In genomic region chr13:6648669-6649233, GRCm38 (mm10) we compare ENCODE assay signal across 8 mouse cellular contexts. TPM values are rescaled to one million over a fixed set of nuclear protein-coding genes. Genes with fewer than 3 reads are reported as not detected.
DNase-seq lines count a peak whose midpoint lies in the region; ATAC-seq and TF ChIP-seq lines count a peak whose summit lies in the region.

TSS of gene Pfkp (minus strand) at chr13:6648777.

- no peaks in the 10 kb centered on the region for H3K4me1 ChIP-seq in ES-Bruce4 (ENCODE audit: control insufficient read depth, insufficient read depth, low read length)
- 0 out of 2 replicates have a peak, but pooled peaks cover 11% of the 10 kb centered on the region for H3K4me1 ChIP-seq in forebrain, embryonic 15.5 days
- no peaks in the 10 kb centered on the region for H3K4me1 ChIP-seq in lung, adult 2 months (ENCODE audit: control insufficient read depth, insufficient read depth, low read length)

- TF ChIP-seq EP300 in ES-Bruce4 (IDR thresholded peaks at IDR 0.05; ENCODE audit: insufficient read depth, low read depth, low read length): 0 out of 2 replicates have a peak, but pooled peaks have one; percentile 14

- peak; percentile 96 for ATAC-seq in forebrain, embryonic 15.5 days (replicated peaks)
- peak; percentile 82 for ATAC-seq in neutrophil, adult 5-6 weeks (ENCODE audit: extremely low read depth, insufficient number of reproducible peaks, low FRiP score, poor library complexity, severe bottlenecking)

- TF ChIP-seq POLR2A in ES-Bruce4 (IDR thresholded peaks at IDR 0.05; ENCODE audit: insufficient read depth, low read length): no peak
- TF ChIP-seq POLR2A in lung, adult 2 months (IDR thresholded peaks at IDR 0.05; ENCODE audit: borderline replicate concordance, extremely low read depth, low read depth, low read length): peak; percentile 61; the same call in 1 of the 2 replicates

- under 1% methylated on average over 34 of the region's 34 CpGs for WGBS in forebrain, embryonic 15.5 days
- 1% methylated on average over 34 of the region's 34 CpGs for WGBS in lung, adult 2 months

- peak within 1 kb of the TSS; percentile 100 for H3K4me2 ChIP-seq in forebrain, embryonic 15.5 days (replicated peaks)

- no peaks in the 10 kb centered on the region for H3K27me3 ChIP-seq in ES-Bruce4 (ENCODE audit: control insufficient read depth, insufficient read depth, low read length, poor library complexity, severe bottlenecking)
- H3K27me3 ChIP-seq in forebrain, embryonic 15.5 days: no peaks in the 10 kb centered on the region

- TF ChIP-seq CTCF in ES-Bruce4 (IDR thresholded peaks at IDR 0.05; ENCODE audit: low read depth, low read length): no peak
- no peak for TF ChIP-seq CTCF in lung, adult 2 months (IDR thresholded peaks at IDR 0.05; ENCODE audit: insufficient read depth, low read length)

- peak within 1 kb of the TSS; percentile 97 for H3K4me3 ChIP-seq in ES-Bruce4 (ENCODE audit: low read depth, low read length)
- peak within 1 kb of the TSS; percentile 69 for H3K4me3 ChIP-seq in forebrain, embryonic 15.5 days
- peak within 1 kb of the TSS; percentile 61 for H3K4me3 ChIP-seq in lung, adult 2 months (replicated peaks; ENCODE audit: extremely low read depth, low read depth, low read length)

- peak within 1 kb of the TSS; percentile 82 for H3K9ac ChIP-seq in ES-Bruce4 (ENCODE audit: low read depth, poor library complexity, severe bottlenecking)
- H3K9ac ChIP-seq in forebrain, embryonic 15.5 days (replicated peaks): peak within 1 kb of the TSS; percentile 70

- H3K36me3 ChIP-seq in ES-Bruce4 (ENCODE audit: control insufficient read depth, insufficient read depth, low read length, poor library complexity, severe bottlenecking): no peaks in the 10 kb centered on the region; the same call in none of the 2 replicates
- H3K36me3 ChIP-seq in forebrain, embryonic 15.5 days: no peaks in the 10 kb centered on the region

- intact Hi-C loops in heart, postnatal 25 days (cut with DNase I): loop anchor here (2.0 kb wide), 1 partner anchor 14 kb away; no protein-coding TSS in a partner anchor

- DNase-seq in cerebellum, adult 11 months: peak; percentile 90
- peak; percentile 80 for DNase-seq in heart, postnatal 25 days (ENCODE audit: low spot score)
- peak; percentile 93 to 96 for DNase-seq in layer of hippocampus, adult 18-20 months (ENCODE audit: low spot score in 2 of 2)
- DNase-seq in lung, adult 2 months: peak; percentile 87
- peak; percentile 86 to 88 for DNase-seq in thymus, adult 18-20 months

- H3K27ac ChIP-seq in ES-Bruce4 (ENCODE audit: insufficient read depth, low read length): no peak within 1 kb of the TSS
- H3K27ac ChIP-seq in forebrain, embryonic 15.5 days (replicated peaks): peak within 1 kb of the TSS; percentile 62

- no peaks in the 10 kb centered on the region for H3K9me3 ChIP-seq in ES-Bruce4 (replicated peaks; ENCODE audit: control insufficient read depth, insufficient read depth, low read length, poor library complexity, severe bottlenecking)
- no peaks in the 10 kb centered on the region for H3K9me3 ChIP-seq in forebrain, embryonic 15.5 days

RNA-seq across cellular contexts. Expression of gene Pfkp, which starts in this region (rescaled TPM):
- polyA plus RNA-seq in ES-Bruce4 (2011; ENCODE audit: insufficient read depth, insufficient read length, low read depth, missing spikeins): 101 and 108 TPM in 2 replicates
- polyA plus RNA-seq in forebrain, embryonic 15.5 days (2015; fragmentation: Nextera tagmentation; extraction: Ambion mirVana): 163 and 165 TPM in 2 replicates
- 10 to 100 TPM; 64.5 to 69.1 TPM for total RNA-seq in heart, postnatal 25 days (2021)
- total RNA-seq in layer of hippocampus, adult 18-20 months (2021): 100 to 1,000 TPM; 197 to 210 TPM
- 60.3 and 79.6 TPM in 2 replicates for polyA plus RNA-seq in lung, adult 2 months (2012; rRNA removed)
- total RNA-seq in neutrophil, adult 5-6 weeks (2017): 79.3 and 82.6 TPM in 2 replicates
